Mouse (Mus musculus) layer of hippocampus, postnatal 25 days (tissue): Measurements from ENCODE around the gene Lsm3. TPM values are rescaled to one million over a fixed set of nuclear protein-coding genes. Genes with fewer than 3 reads are reported as not detected.
A peak's percentile ranks its signal among the peaks of the same experiment; 100 is the strongest.

Source experiments
- DNase-seq, 2 experiments: peaks; one replicate each; pipeline ENCODE4 v3.0.0; 2022; ENCODE audit warnings: mixed read lengths in 2 of 2, low spot score in 1 of 2; ENCODE audit errors: extremely low spot score in 1 of 2
- total RNA-seq, 2 experiments: library from RNA; stranded (reverse); gene quantifications; 2 replicates each; pipeline ENCODE4 v1.2.3; 2021

Gene Lsm3
- total RNA-seq, 2 experiments from 2014 or later: 35.8 to 38.4 TPM

- peak; percentile 45 to 79 for DNase-seq
These were observed 6.4 kb upstream of the Lsm3 start for GRCm38 (mm10) chr6:91509326-91509725.

GRCm38 (mm10) chr6:91510211-91510610 is 5.5 kb upstream of the Lsm3 start:
- DNase-seq: no peak

- DNase-seq: no peak
These were observed 1.6 kb upstream of the Lsm3 start for GRCm38 (mm10) chr6:91514135-91514534.

DNA sequence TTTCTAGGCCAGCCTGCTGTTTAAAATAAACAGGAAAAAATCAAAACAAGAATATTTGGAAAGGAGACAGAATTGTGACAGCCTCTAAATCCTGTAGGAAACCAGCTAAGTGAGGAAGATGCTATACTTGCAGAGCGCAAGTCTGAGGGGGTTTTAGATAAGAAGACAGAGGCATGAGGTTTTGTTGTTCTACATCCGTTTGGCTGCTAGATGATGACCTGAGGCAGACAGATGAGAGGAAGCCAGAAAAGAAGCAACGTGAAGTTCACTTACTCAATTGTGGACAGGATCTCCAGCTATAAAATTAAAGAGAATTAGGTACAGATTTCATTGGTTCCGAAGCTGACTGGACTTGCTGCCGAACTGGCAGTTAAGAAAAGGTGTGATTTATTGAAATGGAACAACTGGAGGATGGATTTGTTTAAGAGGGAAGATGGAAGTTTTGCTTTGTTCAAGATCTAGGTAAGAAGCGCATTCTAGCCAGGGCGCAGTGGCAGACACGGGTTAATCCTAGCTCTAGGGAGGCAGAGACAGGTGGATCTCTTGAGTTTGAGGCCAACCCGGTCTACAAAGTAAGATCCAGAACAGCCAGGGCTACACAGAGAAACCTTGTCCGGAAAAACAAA is 878 bp upstream of the Lsm3 start:
- no peak for DNase-seq

GRCm38 (mm10) chr6:91518454-91519020 is 2.8 kb downstream of the Lsm3 start:
- DNase-seq: no peak

GRCm38 (mm10) chr6:91522816-91523215 is 7.1 kb downstream of the Lsm3 start:
- no peak for DNase-seq

DNA sequence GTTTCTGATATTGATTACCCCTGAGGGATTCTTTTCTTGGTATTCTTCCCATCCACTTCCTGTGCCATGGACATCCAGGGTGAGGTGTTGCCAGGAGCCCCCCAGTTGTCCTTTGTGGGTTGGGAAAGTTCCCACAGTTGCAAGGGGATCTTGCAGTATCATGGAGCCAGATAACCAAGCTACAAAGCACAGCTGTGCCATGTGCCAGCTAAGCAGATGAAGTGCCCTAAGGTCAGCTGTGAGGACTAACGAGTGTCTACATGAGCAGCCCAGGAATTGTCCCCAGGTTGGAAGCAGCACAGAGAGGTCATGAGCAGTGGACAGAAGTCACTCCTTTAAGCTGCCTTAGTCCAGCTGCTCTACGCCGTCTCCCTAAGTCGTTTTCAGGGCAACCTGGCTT is 9.8 kb downstream of the Lsm3 start:
- no peak for DNase-seq

GRCm38 (mm10) chr6:91527227-91527860 is 11.6 kb downstream of the Lsm3 start:
- DNase-seq: no peak

GRCm38 (mm10) chr6:91528265-91528664 is 12.5 kb downstream of the Lsm3 start:
- no peak for DNase-seq

DNA sequence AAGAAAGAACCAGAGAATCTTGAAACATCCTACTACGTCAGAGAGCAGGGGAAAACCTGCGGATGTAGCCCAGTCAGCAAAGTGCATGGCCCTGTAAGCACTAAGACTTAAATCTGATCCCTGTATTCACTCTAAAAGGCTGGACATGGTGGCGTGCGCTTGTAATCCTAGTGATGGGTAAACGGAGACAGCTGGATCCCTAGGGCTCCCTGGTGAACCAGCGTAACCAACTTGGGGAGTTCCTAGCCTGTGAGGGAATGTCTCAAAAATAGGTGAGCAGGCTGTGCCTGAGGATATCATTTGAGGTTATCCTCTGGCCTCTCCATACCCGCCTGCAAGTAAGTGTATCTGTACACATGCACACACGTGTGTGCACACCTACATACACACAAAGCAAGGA is 14.9 kb downstream of the Lsm3 start:
- DNase-seq: no peak

DNA sequence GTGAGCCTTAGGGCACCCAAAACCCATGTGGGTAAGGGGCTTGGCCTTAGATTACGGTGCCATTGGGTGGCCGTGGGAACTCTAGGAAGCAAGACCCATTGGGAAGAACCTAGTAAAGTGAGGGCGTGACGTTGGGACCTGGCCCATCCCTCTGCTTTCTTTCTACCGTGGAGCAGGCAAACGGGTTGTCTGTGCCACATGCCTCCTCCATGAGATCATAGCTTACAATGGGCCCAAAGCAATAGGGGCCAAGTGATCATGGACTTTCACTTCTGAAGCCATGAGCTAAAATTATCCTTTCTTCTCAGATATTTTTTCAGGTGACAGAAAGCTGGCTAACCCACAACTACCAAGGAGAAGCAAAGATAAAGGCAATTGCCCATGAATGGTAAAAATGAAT is 15.5 kb downstream of the Lsm3 start:
- DNase-seq: no peak

- DNase-seq: no peak
These were observed 16.9 kb downstream of the Lsm3 start for GRCm38 (mm10) chr6:91532661-91533060.

GRCm38 (mm10) chr6:91533359-91533758 is 17.6 kb downstream of the Lsm3 start:
- DNase-seq: no peak

GRCm38 (mm10) chr6:91533771-91534170 is 18.0 kb downstream of the Lsm3 start:
- no peak for DNase-seq

- DNase-seq: no peak
These were observed 18.5 kb downstream of the Lsm3 start for GRCm38 (mm10) chr6:91534268-91534667.

DNA sequence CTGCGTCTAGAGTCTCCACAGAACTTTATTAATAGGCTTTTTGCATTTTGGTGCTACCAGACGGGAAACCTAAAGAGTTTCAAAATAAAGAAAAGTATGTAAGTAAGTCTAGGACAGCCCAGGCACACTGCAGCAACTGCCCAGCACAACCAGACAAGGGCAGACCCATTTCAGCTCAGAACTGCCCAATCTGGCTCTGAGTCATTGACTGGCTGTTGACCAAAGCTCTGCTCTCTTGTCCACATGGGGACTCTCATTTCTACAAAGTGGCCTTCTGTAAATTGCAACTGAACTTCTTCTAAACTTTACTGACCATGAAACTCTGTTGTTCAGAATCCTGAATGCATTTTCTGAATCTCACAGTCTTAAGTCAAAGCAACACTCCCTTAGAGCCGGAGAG is 19.5 kb downstream of the Lsm3 start:
- DNase-seq: no peak

DNA sequence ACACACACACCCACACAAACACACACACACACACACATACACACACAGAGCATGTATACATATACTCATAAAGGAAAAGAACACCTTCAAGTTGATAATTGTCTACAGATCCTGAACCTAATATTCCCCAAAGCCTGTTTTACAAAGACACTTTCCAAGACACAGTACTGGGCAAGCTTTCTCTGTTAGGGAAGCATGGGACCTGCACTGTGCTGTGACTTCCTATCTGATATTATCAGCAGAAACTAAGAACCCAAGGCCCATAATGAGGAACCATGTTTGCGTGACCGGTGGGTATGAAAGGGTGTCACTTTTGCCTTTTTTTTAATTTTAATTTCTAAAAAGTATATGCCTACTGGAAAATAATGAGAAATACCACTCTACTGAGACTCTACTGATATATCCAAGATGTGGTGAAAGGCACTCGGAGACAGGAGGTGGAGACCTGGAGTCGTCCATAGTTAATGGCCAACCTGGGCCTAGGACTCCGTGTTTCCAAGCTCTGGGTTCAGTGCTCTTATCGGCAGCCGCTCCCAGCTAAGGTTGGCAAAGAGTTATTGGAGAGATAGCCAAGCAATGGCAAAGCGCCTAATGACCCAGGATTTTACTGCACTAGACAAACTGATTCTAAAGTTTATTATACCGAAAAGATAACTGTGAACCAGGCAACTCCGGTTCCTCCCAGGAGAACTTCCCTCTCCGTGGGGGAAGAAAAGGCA is 20.5 kb downstream of the Lsm3 start:
- no peak for DNase-seq

- no peak for DNase-seq
These were observed 25.5 kb downstream of the Lsm3 start for GRCm38 (mm10) chr6:91541276-91541675.

- DNase-seq: no peak
These were observed 27.3 kb downstream of the Lsm3 start for GRCm38 (mm10) chr6:91543056-91543455.

- DNase-seq: no peak
These were observed 30.6 kb downstream of the Lsm3 start for GRCm38 (mm10) chr6:91546241-91546884.

DNA sequence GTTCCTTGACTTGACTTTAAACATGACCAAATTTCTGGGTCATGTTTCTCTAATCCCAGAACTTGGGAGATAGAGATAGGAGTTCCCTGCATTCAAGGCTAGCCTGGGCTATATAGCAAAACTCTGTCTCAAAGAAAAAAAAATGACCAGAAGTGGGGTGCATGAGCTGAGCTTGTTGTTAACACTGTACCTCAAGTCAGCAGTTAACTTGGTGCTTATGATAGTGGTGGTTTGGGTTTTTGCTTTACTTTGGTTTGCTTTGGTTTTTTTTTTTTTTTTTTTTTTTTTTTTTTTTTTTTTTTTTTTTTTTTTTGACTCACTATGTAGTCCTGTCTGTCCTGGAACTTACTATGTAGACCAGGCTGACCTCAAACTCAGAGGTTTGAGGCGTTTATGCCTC is 31.6 kb downstream of the Lsm3 start:
- no peak for DNase-seq
